Mouse (Mus musculus): Measurements from ENCODE around the gene Vwa8.

DNA sequence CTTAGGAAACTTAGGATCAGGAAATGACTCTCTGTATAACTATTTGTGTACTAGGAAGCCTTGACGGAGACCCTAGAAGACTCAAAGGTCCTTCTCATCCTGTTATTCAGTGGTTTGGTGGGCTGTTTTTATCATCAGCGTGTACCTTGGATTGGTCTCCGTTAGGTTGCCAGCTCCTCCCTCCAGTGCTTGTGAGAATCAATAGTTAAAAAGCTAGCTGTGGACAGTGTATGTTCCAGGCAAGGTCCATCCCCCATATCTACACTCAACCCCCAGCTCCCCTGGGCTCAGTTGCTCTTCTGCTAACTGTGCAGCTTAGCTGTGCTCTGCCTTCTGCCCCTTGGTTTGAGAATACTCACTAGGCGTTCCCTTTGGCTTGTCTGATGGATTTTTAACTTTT is 143.6 kb downstream of the Vwa8 start:
- TF ChIP-seq EP300 (IDR thresholded peaks at IDR 0.05; ENCODE audit: low read depth): no peak
- no peak for TF ChIP-seq CTCF (IDR thresholded peaks at IDR 0.05; ENCODE audit: low read depth)
